Mouse (Mus musculus) neural tube, embryonic 15.5 days (tissue): ENCODE data around the gene Xpnpep1. TPM values are rescaled to one million over a fixed set of nuclear protein-coding genes. Genes with fewer than 3 reads are reported as not detected.

Experiments
- ATAC-seq: fragments of 200-750 bp; cut with Nextera tagmentation; 2 replicates; pipeline ENCODE4 v1.8.0; 2017; ENCODE audit warnings: mild to moderate bottlenecking, moderate TSS enrichment, moderate library complexity; ENCODE audit not compliant: low FRiP score
- H3K27ac ChIP-seq: fragments of 300-500 bp; sonication (generic); replicated peaks from 2 replicates; pipeline ENCODE4 v1.5.1; 2015; ENCODE audit warnings: mild to moderate bottlenecking, inconsistent platforms
- H3K27me3 ChIP-seq: fragments of 300-500 bp; sonication (generic); replicated peaks from 2 replicates; pipeline ENCODE4 v1.6.1; 2015; ENCODE audit warnings: inconsistent platforms
- H3K36me3 ChIP-seq: fragments of 300-500 bp; sonication (generic); 2 replicates; pipeline ENCODE4 v1.6.1; 2015; ENCODE audit warnings: inconsistent platforms
- H3K4me1 ChIP-seq: fragments of 300-500 bp; sonication (generic); 2 replicates; pipeline ENCODE4 v1.6.1; 2015; ENCODE audit warnings: inconsistent platforms
- H3K4me2 ChIP-seq: fragments of 300-500 bp; sonication (generic); 2 replicates; pipeline ENCODE4 v1.6.1; 2015; ENCODE audit warnings: inconsistent platforms, mild to moderate bottlenecking, moderate library complexity
- H3K4me3 ChIP-seq: fragments of 300-500 bp; sonication (generic); replicated peaks from 2 replicates; pipeline ENCODE4 v1.5.1; 2015; ENCODE audit warnings: mild to moderate bottlenecking, inconsistent platforms
- H3K9ac ChIP-seq: fragments of 300-500 bp; sonication (generic); replicated peaks from 2 replicates; pipeline ENCODE4 v1.6.1; 2015; ENCODE audit warnings: mild to moderate bottlenecking, inconsistent platforms
- H3K9me3 ChIP-seq: fragments of 300-500 bp; sonication (generic); replicated peaks from 2 replicates; pipeline ENCODE4 v1.6.1; 2016; ENCODE audit warnings: inconsistent platforms
- WGBS: fragments of 180-500 bp; shearing (Covaris S2); methylation state at CpG from one replicate; pipeline ENCODE4 v1.1.7; 2015; ENCODE audit warnings: mixed read lengths; 5-methylcytosine and 5-hydroxymethylcytosine counted together
- polyA plus RNA-seq: library from polyadenylated mRNA; unstranded; fragments of >200 nt; fragmentation: Nextera tagmentation; extraction: Ambion mirVana; gene quantifications from 2 replicates; pipeline ENCODE4 v1.2.1, GENCODE M21; 2015

The Xpnpep1 gene
- polyA plus RNA-seq: 117 and 118 TPM in 2 replicates

- WGBS: 85% methylated on average over 23 of the region's 23 CpGs
- H3K27me3 ChIP-seq: no peaks in the 10 kb centered on the region
- no peaks in the 10 kb centered on the region for H3K9me3 ChIP-seq
- no peak for ATAC-seq
- peaks cover 15% of the 10 kb centered on the region for H3K4me1 ChIP-seq
- no peaks in the 10 kb centered on the region for H3K36me3 ChIP-seq
- peak within 1 kb of the TSS; percentile 81 for H3K4me2 ChIP-seq
- H3K9ac ChIP-seq: no peak within 1 kb of the TSS
- peak within 1 kb of the TSS; percentile 96 for H3K4me3 ChIP-seq
- H3K27ac ChIP-seq: peak within 1 kb of the TSS; percentile 91
Observed at GRCm38 (mm10) chr19:53040164-53041132, at the start of gene Xpnpep1. TSS of gene Xpnpep1 (minus strand) at chr19:53040214.

- H3K27ac ChIP-seq: peak overlapping the region; percentile 71
- H3K36me3 ChIP-seq: no peaks in the 10 kb centered on the region
- H3K4me1 ChIP-seq: peaks cover 8% of the 10 kb centered on the region
- 43% methylated on average over 25 of the region's 25 CpGs for WGBS
- no peaks in the 10 kb centered on the region for H3K9me3 ChIP-seq
- peak; percentile 47; the same call in 1 of the 2 replicates for ATAC-seq
- H3K4me3 ChIP-seq: no peak overlapping the region
- peak overlapping the region; percentile 28 for H3K4me2 ChIP-seq
- no peaks in the 10 kb centered on the region for H3K27me3 ChIP-seq
- H3K9ac ChIP-seq: no peak overlapping the region
Observed at GRCm38 (mm10) chr19:53087268-53088143, 47.5 kb upstream of the Xpnpep1 start.

GRCm38 (mm10) chr19:53086861-53087260 lies 46.8 kb upstream of the Xpnpep1 start:
- WGBS: 68% methylated on average over 12 of the region's 12 CpGs
- Histone ChIP-seq H3K4me2 (peak overlapping the region; percentile 28; the same call in 1 of the 2 replicates), H3K9ac (no peak overlapping the region), H3K27me3 (no peaks in the 10 kb centered on the region), H3K36me3 (no peaks in the 10 kb centered on the region), H3K27ac (peak overlapping the region; percentile 71), H3K4me3 (no peak overlapping the region), H3K9me3 (no peaks in the 10 kb centered on the region), H3K4me1 (peaks cover 8% of the 10 kb centered on the region)
- ATAC-seq: no peak

- Histone ChIP-seq H3K4me3 (no peak overlapping the region), H3K27me3 (no peaks in the 10 kb centered on the region), H3K4me1 (peaks cover 12% of the 10 kb centered on the region), H3K9me3 (no peaks in the 10 kb centered on the region), H3K9ac (no peak overlapping the region), H3K27ac (no peak overlapping the region), H3K36me3 (no peaks in the 10 kb centered on the region), H3K4me2 (no peak overlapping the region)
- 62% methylated on average over 5 of the region's 5 CpGs for WGBS
- no peak for ATAC-seq
Observed at GRCm38 (mm10) chr19:53084735-53085134, 44.7 kb upstream of the Xpnpep1 start.

GRCm38 (mm10) chr19:53082862-53083261 lies 42.8 kb upstream of the Xpnpep1 start:
- WGBS: 94% methylated on average over 8 of the region's 8 CpGs
- no peak for ATAC-seq
- peaks cover 12% of the 10 kb centered on the region for H3K4me1 ChIP-seq

GRCm38 (mm10) chr19:53081339-53081738 lies 41.3 kb upstream of the Xpnpep1 start:
- Histone ChIP-seq H3K36me3 (no peaks in the 10 kb centered on the region), H3K27me3 (no peaks in the 10 kb centered on the region), H3K9ac (no peak overlapping the region), H3K4me3 (no peak overlapping the region), H3K9me3 (no peaks in the 10 kb centered on the region), H3K27ac (no peak overlapping the region), H3K4me2 (no peak overlapping the region), H3K4me1 (0 out of 2 replicates have a peak, but pooled peaks cover 6% of the 10 kb centered on the region)
- 84% methylated on average over 3 of the region's 3 CpGs for WGBS
- ATAC-seq: no peak

More at GRCm38 (mm10) chr19:53082862-53083261, 42.8 kb upstream of the Xpnpep1 start:
- no peak overlapping the region for H3K9ac ChIP-seq
- H3K9me3 ChIP-seq: no peaks in the 10 kb centered on the region
- H3K27ac ChIP-seq: no peak overlapping the region
- H3K27me3 ChIP-seq: no peaks in the 10 kb centered on the region
- no peak overlapping the region for H3K4me2 ChIP-seq
- no peaks in the 10 kb centered on the region for H3K36me3 ChIP-seq
- H3K4me3 ChIP-seq: no peak overlapping the region

- no peak overlapping the region for H3K27ac ChIP-seq
- H3K27me3 ChIP-seq: no peaks in the 10 kb centered on the region
- H3K4me1 ChIP-seq: 0 out of 2 replicates have a peak, but pooled peaks cover 6% of the 10 kb centered on the region
- ATAC-seq: no peak
- no peaks in the 10 kb centered on the region for H3K9me3 ChIP-seq
- H3K9ac ChIP-seq: no peak overlapping the region
- no peak overlapping the region for H3K4me2 ChIP-seq
- no peaks in the 10 kb centered on the region for H3K36me3 ChIP-seq
- no peak overlapping the region for H3K4me3 ChIP-seq
- WGBS: 39% methylated on average over 6 of the region's 6 CpGs
Observed at GRCm38 (mm10) chr19:53080921-53081320, 40.9 kb upstream of the Xpnpep1 start.

- no peaks in the 10 kb centered on the region for H3K9me3 ChIP-seq
- 0 out of 2 replicates have a peak, but pooled peaks cover 6% of the 10 kb centered on the region for H3K4me1 ChIP-seq
- no peak for ATAC-seq
- H3K27ac ChIP-seq: no peak overlapping the region
- H3K27me3 ChIP-seq: no peaks in the 10 kb centered on the region
- no peak overlapping the region for H3K4me2 ChIP-seq
- H3K36me3 ChIP-seq: no peaks in the 10 kb centered on the region
- 76% methylated on average over 3 of the region's 3 CpGs for WGBS
- H3K9ac ChIP-seq: no peak overlapping the region
- no peak overlapping the region for H3K4me3 ChIP-seq
Observed at GRCm38 (mm10) chr19:53080487-53080886, 40.5 kb upstream of the Xpnpep1 start.

GRCm38 (mm10) chr19:53080026-53080425 lies 40.0 kb upstream of the Xpnpep1 start:
- Histone ChIP-seq H3K36me3 (no peaks in the 10 kb centered on the region), H3K4me2 (no peak overlapping the region), H3K4me3 (no peak overlapping the region), H3K27ac (no peak overlapping the region), H3K9me3 (no peaks in the 10 kb centered on the region), H3K9ac (no peak overlapping the region), H3K4me1 (0 out of 2 replicates have a peak, but pooled peaks cover 6% of the 10 kb centered on the region), H3K27me3 (no peaks in the 10 kb centered on the region)
- ATAC-seq: no peak
- 90% methylated on average over 11 of the region's 11 CpGs for WGBS

- no peak overlapping the region for H3K9ac ChIP-seq
- H3K4me1 ChIP-seq: 0 out of 2 replicates have a peak, but pooled peaks cover 6% of the 10 kb centered on the region
- H3K9me3 ChIP-seq: no peaks in the 10 kb centered on the region
- 75% methylated on average over 9 of the region's 9 CpGs for WGBS
- no peaks in the 10 kb centered on the region for H3K27me3 ChIP-seq
- no peaks in the 10 kb centered on the region for H3K36me3 ChIP-seq
- ATAC-seq: no peak
- H3K4me3 ChIP-seq: no peak overlapping the region
- H3K27ac ChIP-seq: no peak overlapping the region
- H3K4me2 ChIP-seq: no peak overlapping the region
Observed at GRCm38 (mm10) chr19:53078271-53079085, 38.5 kb upstream of the Xpnpep1 start.

GRCm38 (mm10) chr19:53077278-53077677 lies 37.3 kb upstream of the Xpnpep1 start:
- WGBS: 84% methylated on average over 5 of the region's 5 CpGs

More at GRCm38 (mm10) chr19:53077278-53077677, 37.3 kb upstream of the Xpnpep1 start:
- 0 out of 2 replicates have a peak, but pooled peaks cover 6% of the 10 kb centered on the region for H3K4me1 ChIP-seq
- no peak overlapping the region for H3K27ac ChIP-seq
- no peak overlapping the region for H3K9ac ChIP-seq
- no peak for ATAC-seq
- no peaks in the 10 kb centered on the region for H3K9me3 ChIP-seq
- H3K4me3 ChIP-seq: no peak overlapping the region
- H3K27me3 ChIP-seq: no peaks in the 10 kb centered on the region
- H3K4me2 ChIP-seq: no peak overlapping the region
- H3K36me3 ChIP-seq: no peaks in the 10 kb centered on the region
